Mouse (Mus musculus) stomach, postnatal 0 days (tissue): Measurements from ENCODE around the gene Gcsh. TPM values are rescaled to one million over a fixed set of nuclear protein-coding genes. Genes with fewer than 3 reads are reported as not detected.

ENCODE experiments used
- ATAC-seq: fragments of 200-750 bp; cut with Nextera tagmentation; 2 replicates; pipeline ENCODE4 v1.8.0; 2017; ENCODE audit not compliant: low FRiP score, low TSS enrichment
- DNase-seq: peaks from one replicate; pipeline ENCODE4 v3.0.0-alpha.2; 2016; ENCODE audit warnings: low spot score
- H3K27ac ChIP-seq: fragments of 300-500 bp; sonication (generic); replicated peaks from 2 replicates; pipeline ENCODE4 v1.5.1; 2014; ENCODE audit warnings: mild to moderate bottlenecking, control low read depth
- H3K27me3 ChIP-seq: fragments of 300-500 bp; sonication (generic); 2 replicates; pipeline ENCODE4 v1.6.1; 2014; ENCODE audit warnings: low read length; ENCODE audit not compliant: control insufficient read depth, insufficient read depth
- H3K36me3 ChIP-seq: fragments of 300-500 bp; sonication (generic); 2 replicates; pipeline ENCODE4 v1.6.1; 2014; ENCODE audit warnings: low read length, mixed read lengths; ENCODE audit not compliant: control insufficient read depth, insufficient read depth
- H3K4me1 ChIP-seq: fragments of 300-500 bp; sonication (generic); replicated peaks from 2 replicates; pipeline ENCODE4 v1.6.1; 2014; ENCODE audit warnings: antibody characterized with exemption; ENCODE audit not compliant: control insufficient read depth, insufficient read depth
- H3K4me2 ChIP-seq: fragments of 300-500 bp; sonication (generic); replicated peaks from 2 replicates; pipeline ENCODE4 v1.6.1; 2014; ENCODE audit warnings: low read depth, mild to moderate bottlenecking, control low read depth, moderate library complexity
- H3K4me3 ChIP-seq: fragments of 300-500 bp; sonication (generic); 2 replicates; pipeline ENCODE4 v1.5.1; 2014; ENCODE audit warnings: low read depth, low read length, control low read depth
- H3K9ac ChIP-seq: fragments of 300-500 bp; sonication (generic); 2 replicates; pipeline ENCODE4 v1.6.1; 2014; ENCODE audit warnings: mild to moderate bottlenecking, low read length, control low read depth, mixed read lengths
- H3K9me3 ChIP-seq: fragments of 300-500 bp; sonication (generic); 2 replicates; pipeline ENCODE4 v1.6.1; 2016; ENCODE audit warnings: low read length; ENCODE audit not compliant: control insufficient read depth
- CTCF ChIP-seq: IDR thresholded peaks from 2 replicates; pipeline ENCODE4 v1.5.1; 2016; ENCODE audit warnings: antibody characterized with exemption, low read depth, mild to moderate bottlenecking, moderate library complexity
- EP300 ChIP-seq: optimal IDR thresholded peaks from 2 replicates; pipeline ENCODE3; 2016; ENCODE audit warnings: antibody characterized with exemption
- WGBS: fragments of 180-500 bp; shearing (Covaris S2); extraction: QIAGEN DNeasy Blood & Tissue Kit; methylation state at CpG from one replicate; pipeline ENCODE4 v1.1.7; 2014; 5-methylcytosine and 5-hydroxymethylcytosine counted together
- polyA plus RNA-seq: library from polyadenylated mRNA; unstranded; fragments of >200 nt; fragmentation: Nextera tagmentation; extraction: Ambion mirVana; gene quantifications from 2 replicates; pipeline ENCODE4 v1.2.1, GENCODE M21; 2015

Gcsh gene
- polyA plus RNA-seq, 1 experiment from 2014 or later: 89.3 TPM

- Histone ChIP-seq H3K27ac (no peak overlapping the region), H3K4me1 (no peaks in the 10 kb centered on the region), H3K9ac (no peak overlapping the region), H3K36me3 (peaks cover 16% of the 10 kb centered on the region), H3K4me2 (no peak overlapping the region), H3K27me3 (no peaks in the 10 kb centered on the region), H3K4me3 (no peak overlapping the region), H3K9me3 (no peaks in the 10 kb centered on the region)
- no peak for TF ChIP-seq EP300
- no peak for TF ChIP-seq CTCF
- no peak for DNase-seq
- ATAC-seq: no peak
- WGBS: 93% methylated on average over 9 of the region's 9 CpGs
These were observed 38.9 kb downstream of the Gcsh start for GRCm38 (mm10) chr8:116954415-116954814.

GRCm38 (mm10) chr8:116952428-116952827, 40.9 kb downstream of the Gcsh start:
- ATAC-seq (no peak), DNase-seq (no peak)
- H3K9me3 ChIP-seq: no peaks in the 10 kb centered on the region
- H3K9ac ChIP-seq: no peak overlapping the region
- H3K27me3 ChIP-seq: no peaks in the 10 kb centered on the region
- TF ChIP-seq CTCF (no peak), EP300 (no peak)
- WGBS: 75% methylated on average over 8 of the region's 8 CpGs
- H3K36me3 ChIP-seq: peaks cover 10% of the 10 kb centered on the region
- 0 out of 2 replicates have a peak overlapping the region, but pooled peaks have one; percentile 8 for H3K27ac ChIP-seq
- H3K4me2 ChIP-seq: no peak overlapping the region
- H3K4me3 ChIP-seq: no peak overlapping the region
- H3K4me1 ChIP-seq: no peaks in the 10 kb centered on the region

GRCm38 (mm10) chr8:116951778-116952177, 41.6 kb downstream of the Gcsh start:
- Histone ChIP-seq H3K4me2 (no peak overlapping the region), H3K4me1 (no peaks in the 10 kb centered on the region), H3K36me3 (peaks cover 9% of the 10 kb centered on the region), H3K27ac (0 out of 2 replicates have a peak overlapping the region, but pooled peaks have one; percentile 8), H3K9ac (no peak overlapping the region), H3K9me3 (no peaks in the 10 kb centered on the region), H3K4me3 (no peak overlapping the region), H3K27me3 (no peaks in the 10 kb centered on the region)
- 82% methylated on average over 2 of the region's 2 CpGs for WGBS
- ATAC-seq (peak; percentile 67), DNase-seq (peak; percentile 23)
- TF ChIP-seq EP300 (no peak), CTCF (no peak)

- Histone ChIP-seq H3K36me3 (peaks cover 9% of the 10 kb centered on the region), H3K27me3 (no peaks in the 10 kb centered on the region), H3K4me3 (no peak overlapping the region), H3K27ac (no peak overlapping the region), H3K4me2 (no peak overlapping the region), H3K4me1 (no peaks in the 10 kb centered on the region), H3K9me3 (no peaks in the 10 kb centered on the region), H3K9ac (no peak overlapping the region)
- peak; percentile 65 for DNase-seq
- ATAC-seq: peak; percentile 68
- 31% methylated on average over 5 of the region's 5 CpGs for WGBS
- no peak for TF ChIP-seq CTCF
- no peak for TF ChIP-seq EP300
These were observed 42.0 kb downstream of the Gcsh start for GRCm38 (mm10) chr8:116951369-116951768.

- TF ChIP-seq CTCF: no peak
- TF ChIP-seq EP300: no peak
- 79% methylated on average over 7 of the region's 7 CpGs for WGBS
- Histone ChIP-seq H3K27me3 (no peaks in the 10 kb centered on the region), H3K4me3 (no peak overlapping the region), H3K4me1 (no peaks in the 10 kb centered on the region), H3K9me3 (no peaks in the 10 kb centered on the region), H3K27ac (no peak overlapping the region), H3K9ac (no peak overlapping the region), H3K36me3 (no peaks in the 10 kb centered on the region), H3K4me2 (no peak overlapping the region)
- ATAC-seq: no peak
- no peak for DNase-seq
These were observed 45.7 kb downstream of the Gcsh start for GRCm38 (mm10) chr8:116947589-116947988.

GRCm38 (mm10) chr8:116946851-116947250, 46.5 kb downstream of the Gcsh start:
- ATAC-seq (no peak), DNase-seq (no peak)
- TF ChIP-seq EP300: no peak
- no peak for TF ChIP-seq CTCF
- Histone ChIP-seq H3K4me3 (no peak overlapping the region), H3K27ac (no peak overlapping the region), H3K4me1 (no peaks in the 10 kb centered on the region), H3K9me3 (no peaks in the 10 kb centered on the region), H3K9ac (no peak overlapping the region), H3K4me2 (no peak overlapping the region), H3K27me3 (no peaks in the 10 kb centered on the region), H3K36me3 (no peaks in the 10 kb centered on the region)
- 82% methylated on average over 6 of the region's 6 CpGs for WGBS
